Mouse (Mus musculus) liver, embryonic 14.5 days (tissue): ENCODE measurements around the gene Prx.

ENCODE experiments used
- CTCF ChIP-seq: IDR thresholded peaks from 2 replicates; pipeline ENCODE4 v1.5.1; 2016; ENCODE audit warnings: antibody characterized with exemption, low read depth, control low read depth
- EP300 ChIP-seq: IDR thresholded peaks from 2 replicates; pipeline ENCODE4 v1.6.1; 2016; ENCODE audit warnings: antibody characterized with exemption, low read depth

DNA sequence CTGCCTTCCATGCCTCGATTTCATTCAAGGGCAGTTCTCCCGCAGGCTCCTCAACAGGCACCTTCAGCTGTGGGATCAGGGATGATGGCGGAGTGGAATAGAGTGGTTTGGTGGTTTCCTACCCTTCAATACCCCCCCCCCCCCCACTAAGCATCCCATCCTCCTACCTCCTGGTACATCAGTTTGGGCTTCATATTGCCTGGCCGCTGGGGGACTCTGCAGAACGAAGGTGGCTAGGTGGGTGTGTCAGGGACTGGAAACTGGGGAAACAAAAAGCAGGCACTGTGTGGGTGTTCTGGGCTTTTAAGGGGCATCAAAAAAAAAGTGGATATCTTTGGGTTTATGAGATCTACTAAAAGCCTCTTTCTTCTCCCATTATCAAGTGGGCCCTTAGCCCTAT, 42.8 kb downstream of the Prx start:
- no peak for TF ChIP-seq EP300
- TF ChIP-seq CTCF, result no peak
